Comparison of ENCODE assay signal across 23 mouse cellular contexts in genomic region chr7:98142648-98143047, GRCm38 (mm10). TPM values are rescaled to one million over a fixed set of nuclear protein-coding genes. Genes with fewer than 3 reads are reported as not detected.
A peak's percentile ranks its signal among the peaks of the same experiment; 100 is the strongest.
DNase-seq lines count a peak whose midpoint lies in the region; ATAC-seq and TF ChIP-seq lines count a peak whose summit lies in the region.
"Had no signal": no experiment of that assay in that cellular context is flagged by ENCODE, and none has a peak within 500 bp of the region (broad histone marks: within the 10 kb centered on the region; RNA-seq: fewer than 3 reads in every experiment).

No protein-coding gene starts in this region.

- H3K27ac ChIP-seq in hindbrain, embryonic 10.5 days = 0 out of 2 replicates have a peak overlapping the region, but pooled peaks have one; percentile 60
- H3K27ac ChIP-seq in hindbrain, embryonic 11.5 days (ENCODE audit: low read depth, low read length) = no peak overlapping the region
- H3K27ac ChIP-seq in kidney, embryonic 14.5 days (ENCODE audit: low read depth, low read length) = peak overlapping the region; percentile 15; the same call in 1 of the 2 replicates
- H3K27ac ChIP-seq in liver, adult 2 months (replicated peaks; ENCODE audit: insufficient read depth, low read depth, low read length) = no peak overlapping the region
- H3K27ac ChIP-seq in liver, postnatal 0 days (ENCODE audit: low read depth) = no peak overlapping the region
- H3K27ac ChIP-seq: embryonic facial prominence, embryonic 12.5 days; forebrain, embryonic 12.5 days; gastrocnemius, adult 2 months; heart, embryonic 13.5 days had no signal

- no peak for TF ChIP-seq POLR2A in liver, adult 2 months (IDR thresholded peaks at IDR 0.05; ENCODE audit: extremely low read depth, insufficient read depth, low read length)

- H3K27me3 ChIP-seq in hindbrain, embryonic 10.5 days (ENCODE audit: insufficient read depth, poor library complexity, severe bottlenecking) = peaks cover 19% of the 10 kb centered on the region
- H3K27me3 ChIP-seq in hindbrain, embryonic 11.5 days (ENCODE audit: control insufficient read depth, insufficient read depth, low read length) = no peaks in the 10 kb centered on the region
- H3K27me3 ChIP-seq in kidney, embryonic 14.5 days (ENCODE audit: control insufficient read depth, insufficient read depth, low read length) = no peaks in the 10 kb centered on the region
- H3K27me3 ChIP-seq in liver, adult 2 months (ENCODE audit: control insufficient read depth, insufficient read depth, low read length) = no peaks in the 10 kb centered on the region
- no peaks in the 10 kb centered on the region for H3K27me3 ChIP-seq in liver, postnatal 0 days (ENCODE audit: insufficient read depth, low read length)
- H3K27me3 ChIP-seq: embryonic facial prominence, embryonic 12.5 days; forebrain, embryonic 12.5 days; Patski had no signal

- H3K9ac ChIP-seq in hindbrain, embryonic 11.5 days (ENCODE audit: low read depth, low read length) = no peak overlapping the region
- H3K9ac ChIP-seq in kidney, embryonic 14.5 days (ENCODE audit: low read depth, low read length) = no peak overlapping the region
- H3K9ac ChIP-seq in liver, adult 2 months (ENCODE audit: low read depth, low read length) = no peak overlapping the region
- no peak overlapping the region for H3K9ac ChIP-seq in liver, postnatal 0 days (replicated peaks)
- H3K9ac ChIP-seq: embryonic facial prominence, embryonic 12.5 days; forebrain, embryonic 12.5 days; forebrain, postnatal 0 days; heart, embryonic 13.5 days had no signal

- 48% methylated on average over 3 of the region's 3 CpGs for WGBS in hindbrain, embryonic 10.5 days
- 52% methylated on average over 3 of the region's 3 CpGs for WGBS in hindbrain, embryonic 11.5 days
- 28% methylated on average over 3 of the region's 3 CpGs for WGBS in kidney, embryonic 14.5 days
- 40% methylated on average over 3 of the region's 3 CpGs for WGBS in liver, adult 2 months
- WGBS in liver, postnatal 0 days (ENCODE audit: insufficient replicate concordance) = 58% methylated on average over 3 of the region's 3 CpGs

- H3K4me3 ChIP-seq in hindbrain, embryonic 10.5 days = no peak overlapping the region
- H3K4me3 ChIP-seq in hindbrain, embryonic 11.5 days (ENCODE audit: low read depth, low read length) = no peak overlapping the region
- no peak overlapping the region for H3K4me3 ChIP-seq in kidney, embryonic 14.5 days (ENCODE audit: low read length)
- no peak overlapping the region for H3K4me3 ChIP-seq in liver, adult 2 months (ENCODE audit: insufficient read depth, low read depth, low read length)
- H3K4me3 ChIP-seq in liver, postnatal 0 days (ENCODE audit: low read depth, low read length) = no peak overlapping the region
- H3K4me3 ChIP-seq: embryonic facial prominence, embryonic 12.5 days; forebrain, embryonic 12.5 days; gastrocnemius, adult 2 months; heart, embryonic 13.5 days had no signal

- peaks cover 64% of the 10 kb centered on the region for H3K4me1 ChIP-seq in hindbrain, embryonic 10.5 days (replicated peaks)
- H3K4me1 ChIP-seq in hindbrain, embryonic 11.5 days (replicated peaks; ENCODE audit: control insufficient read depth, insufficient read depth, low read length) = no peaks in the 10 kb centered on the region
- peaks cover 22% of the 10 kb centered on the region for H3K4me1 ChIP-seq in kidney, embryonic 14.5 days (ENCODE audit: control insufficient read depth, insufficient read depth, low read length)
- H3K4me1 ChIP-seq in liver, adult 2 months (ENCODE audit: control insufficient read depth, insufficient read depth, low read length) = peaks cover 15% of the 10 kb centered on the region
- peaks cover 16% of the 10 kb centered on the region for H3K4me1 ChIP-seq in liver, postnatal 0 days (ENCODE audit: insufficient read depth)
- H3K4me1 ChIP-seq: embryonic facial prominence, embryonic 12.5 days had no signal

- no peak for DNase-seq in hindbrain, embryonic 10.5 days (ENCODE audit: low spot score)
- DNase-seq in hindbrain, embryonic 11.5 days (ENCODE audit: low spot score) = no peak
- no peak for DNase-seq in kidney, adult 9 months
- peak; percentile 60 for DNase-seq in liver, adult 2 months (ENCODE audit: extremely low read depth, low read depth, low spot score)
- no peak for DNase-seq in liver, postnatal 0 days
- no peak for DNase-seq in gastrocnemius, adult 18-20 months (ENCODE audit: low spot score)
- DNase-seq: adrenal gland, postnatal 14 days; cerebellum, adult 11-12 months; cerebellum, adult 9-10 months; cerebellum, postnatal 25 days; forebrain, postnatal 0 days; gastrocnemius, adult 2 months; gastrocnemius, postnatal 25 days; heart, postnatal 4 days had no signal

- no peaks in the 10 kb centered on the region for H3K79me2 ChIP-seq in liver, adult 2 months (ENCODE audit: control insufficient read depth, insufficient read depth, low read length)

- no peak for TF ChIP-seq EP300 in liver, postnatal 0 days (IDR thresholded peaks at IDR 0.05; ENCODE audit: low read depth)

- H3K4me2 ChIP-seq in hindbrain, embryonic 11.5 days (replicated peaks; ENCODE audit: low read depth, low read length) = no peak overlapping the region
- H3K4me2 ChIP-seq in kidney, embryonic 14.5 days (replicated peaks; ENCODE audit: low read depth, low read length) = no peak overlapping the region
- no peak overlapping the region for H3K4me2 ChIP-seq in liver, postnatal 0 days (ENCODE audit: low read depth, low read length)
- H3K4me2 ChIP-seq: embryonic facial prominence, embryonic 12.5 days; forebrain, embryonic 12.5 days; heart, embryonic 13.5 days had no signal

- H3K36me3 ChIP-seq in hindbrain, embryonic 10.5 days = peaks cover 2% of the 10 kb centered on the region; the same call in 1 of the 2 replicates
- H3K36me3 ChIP-seq in hindbrain, embryonic 11.5 days (ENCODE audit: control insufficient read depth, insufficient read depth, low read length) = no peaks in the 10 kb centered on the region
- H3K36me3 ChIP-seq in kidney, embryonic 14.5 days (ENCODE audit: control insufficient read depth, insufficient read depth, low read length) = no peaks in the 10 kb centered on the region
- H3K36me3 ChIP-seq in liver, adult 2 months (ENCODE audit: control insufficient read depth, insufficient read depth, low read length) = no peaks in the 10 kb centered on the region
- no peaks in the 10 kb centered on the region for H3K36me3 ChIP-seq in liver, postnatal 0 days (replicated peaks; ENCODE audit: insufficient read depth, low read length)
- H3K36me3 ChIP-seq: embryonic facial prominence, embryonic 12.5 days; forebrain, embryonic 12.5 days; heart, embryonic 13.5 days had no signal

- H3K9me3 ChIP-seq in hindbrain, embryonic 10.5 days = no peaks in the 10 kb centered on the region
- H3K9me3 ChIP-seq in hindbrain, embryonic 11.5 days (ENCODE audit: control insufficient read depth, low read length) = no peaks in the 10 kb centered on the region
- no peaks in the 10 kb centered on the region for H3K9me3 ChIP-seq in kidney, embryonic 14.5 days (ENCODE audit: control insufficient read depth, low read length)
- no peaks in the 10 kb centered on the region for H3K9me3 ChIP-seq in liver, postnatal 0 days (ENCODE audit: low read length)
- H3K9me3 ChIP-seq: embryonic facial prominence, embryonic 12.5 days; forebrain, embryonic 12.5 days; heart, embryonic 13.5 days had no signal

- no peak for TF ChIP-seq CTCF in liver, adult 2 months (IDR thresholded peaks at IDR 0.05; ENCODE audit: low read depth, low read length)
- no peak for TF ChIP-seq CTCF in liver, postnatal 0 days (IDR thresholded peaks at IDR 0.05; ENCODE audit: low read depth)

- no peak for ATAC-seq in hindbrain, embryonic 11.5 days (ENCODE audit: low FRiP score)
- ATAC-seq in kidney, embryonic 14.5 days (ENCODE audit: low FRiP score, low TSS enrichment) = peak; percentile 48; the same call in 1 of the 2 replicates
- ATAC-seq in liver, postnatal 0 days = no peak
- ATAC-seq: activated CD4-positive, CD25-positive, alpha-beta regulatory T cell, adult 4 months; Patski had no signal

RNA-seq across cellular contexts. Expression of gene Omp, which starts 2.7 kb away (rescaled TPM):
- 0.07 and 0.13 TPM in 2 replicates for polyA plus RNA-seq in hindbrain, embryonic 10.5 days (2016; fragmentation: Nextera tagmentation; extraction: Ambion mirVana)
- polyA plus RNA-seq in hindbrain, embryonic 11.5 days (2014; fragmentation: Nextera tagmentation; extraction: Ambion mirVana) = 0.24 and 0.25 TPM in 2 replicates
- 0.20 and 0.51 TPM in 2 replicates for polyA plus RNA-seq in kidney, embryonic 14.5 days (2014; fragmentation: Nextera tagmentation; extraction: Ambion mirVana)
- 0.07 and 0.18 TPM in 2 replicates for total RNA-seq in liver, adult 2 months (2014; rRNA removed)
- 0.12 and 0.22 TPM in 2 replicates for polyA plus RNA-seq in liver, adult 2 months (2012; rRNA removed)
- polyA plus RNA-seq in liver, postnatal 0 days (2015; fragmentation: Nextera tagmentation; extraction: Ambion mirVana) = 0.23 and 0.27 TPM in 2 replicates
- total RNA-seq in gastrocnemius, adult 18-20 months (2021) = under 1 TPM in 1 of 2 experiments, not detected in 1; 0.09 TPM
- polyA plus RNA-seq: activated CD4-positive, CD25-positive, alpha-beta regulatory T cell, adult 4 months had no signal

RNA-seq across cellular contexts. Expression of gene Myo7a, which starts 23.3 kb away (rescaled TPM):
- 17.3 and 21.2 TPM in 2 replicates for polyA plus RNA-seq in hindbrain, embryonic 10.5 days (2016; fragmentation: Nextera tagmentation; extraction: Ambion mirVana)
- polyA plus RNA-seq in hindbrain, embryonic 11.5 days (2014; fragmentation: Nextera tagmentation; extraction: Ambion mirVana) = 10.7 and 15.2 TPM in 2 replicates
- polyA plus RNA-seq in kidney, embryonic 14.5 days (2014; fragmentation: Nextera tagmentation; extraction: Ambion mirVana) = 7.9 and 15.4 TPM in 2 replicates
- 7.0 and 11.5 TPM in 2 replicates for total RNA-seq in liver, adult 2 months (2014; rRNA removed)
- polyA plus RNA-seq in liver, adult 2 months (2012; rRNA removed) = 8.2 and 11.0 TPM in 2 replicates
- polyA plus RNA-seq in liver, postnatal 0 days (2015; fragmentation: Nextera tagmentation; extraction: Ambion mirVana) = 6.5 and 7.6 TPM in 2 replicates
- 1 to 10 TPM; 1.2 to 2.3 TPM for total RNA-seq in gastrocnemius, adult 18-20 months (2021)

RNA-seq across cellular contexts. Expression of gene Capn5, which starts 35.4 kb away (rescaled TPM):
- 5.6 and 9.9 TPM in 2 replicates for polyA plus RNA-seq in hindbrain, embryonic 10.5 days (2016; fragmentation: Nextera tagmentation; extraction: Ambion mirVana)
- polyA plus RNA-seq in hindbrain, embryonic 11.5 days (2014; fragmentation: Nextera tagmentation; extraction: Ambion mirVana) = 4.8 and 5.3 TPM in 2 replicates
- polyA plus RNA-seq in kidney, embryonic 14.5 days (2014; fragmentation: Nextera tagmentation; extraction: Ambion mirVana) = 4.8 and 10.4 TPM in 2 replicates
- 1.0 and 1.6 TPM in 2 replicates for total RNA-seq in liver, adult 2 months (2014; rRNA removed)
- 2.2 TPM in 2 replicates for polyA plus RNA-seq in liver, adult 2 months (2012; rRNA removed)
- polyA plus RNA-seq in liver, postnatal 0 days (2015; fragmentation: Nextera tagmentation; extraction: Ambion mirVana) = 4.4 and 4.5 TPM in 2 replicates
- total RNA-seq in gastrocnemius, adult 18-20 months (2021) = 1 to 10 TPM in 1 of 2 experiments, under 1 TPM in 1; 0.98 to 1.6 TPM

RNA-seq across cellular contexts. Expression of gene B3gnt6, which starts 56.6 kb away (rescaled TPM):
- 0.10 TPM in 1 of 2 replicates, not detected in the other for polyA plus RNA-seq in hindbrain, embryonic 10.5 days (2016; fragmentation: Nextera tagmentation; extraction: Ambion mirVana)
- polyA plus RNA-seq in hindbrain, embryonic 11.5 days (2014; fragmentation: Nextera tagmentation; extraction: Ambion mirVana) = 0.10 and 0.20 TPM in 2 replicates
- 0.15 TPM in 1 of 2 replicates, not detected in the other for polyA plus RNA-seq in kidney, embryonic 14.5 days (2014; fragmentation: Nextera tagmentation; extraction: Ambion mirVana)
- total RNA-seq in liver, adult 2 months (2014; rRNA removed) = not detected in 2 replicates
- polyA plus RNA-seq in liver, adult 2 months (2012; rRNA removed) = 0.04 and 0.12 TPM in 2 replicates
- 0.05 TPM in 2 replicates for polyA plus RNA-seq in liver, postnatal 0 days (2015; fragmentation: Nextera tagmentation; extraction: Ambion mirVana)
- not detected for total RNA-seq in gastrocnemius, adult 18-20 months (2021)
- total RNA-seq: CH12.LX; gastrocnemius, adult 2 months; gastrocnemius, postnatal 25 days; heart, adult 8-10 months; heart, postnatal 4 days had no signal
- polyA plus RNA-seq: activated CD4-positive, CD25-positive, alpha-beta regulatory T cell, adult 4 months; embryonic facial prominence, embryonic 12.5 days; heart, embryonic 13.5 days; heart, postnatal 0 days had no signal

Comparison
In these comparisons a context has a peak if more than half of its experiments do, and no peak if none do; other contexts are left out.
1. H3K27ac ChIP-seq: peak in hindbrain, embryonic 10.5 days (single experiment) and kidney, embryonic 14.5 days (single experiment); none in hindbrain, embryonic 11.5 days (single experiment), liver, adult 2 months (single experiment) and liver, postnatal 0 days (single experiment).